Mouse (Mus musculus): ENCODE data around the gene BC052040.

The BC052040 gene

DNA sequence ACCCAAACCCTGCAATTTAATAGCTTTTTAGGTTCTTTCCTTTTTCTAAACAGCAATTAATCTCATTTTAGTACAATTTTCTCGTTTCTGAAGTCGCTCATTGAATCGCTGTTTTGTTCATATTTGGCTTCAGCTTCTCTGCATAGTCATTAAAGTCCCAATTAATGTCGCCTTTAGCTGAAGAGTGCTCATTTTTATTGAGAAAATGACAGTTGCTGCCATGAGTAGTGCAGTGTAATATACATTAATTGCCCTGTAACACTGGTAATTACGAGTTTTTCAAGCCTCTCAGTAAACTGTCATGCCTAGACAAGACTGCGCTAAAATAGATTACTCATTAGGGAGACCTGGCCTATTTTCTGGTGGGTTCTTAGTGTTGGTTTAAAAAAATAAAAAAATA is 144.0 kb downstream of the BC052040 start:
- no peak for TF ChIP-seq POU5F1 (IDR thresholded peaks at IDR 0.05; ENCODE audit: borderline replicate concordance, low read length)
- no peak for TF ChIP-seq NANOG (IDR thresholded peaks at IDR 0.05; ENCODE audit: borderline replicate concordance, low read length)
- no peak for TF ChIP-seq CTCF (conservative IDR thresholded peaks at IDR 0.05; ENCODE audit: low read length)
- peaks cover 38% of the 10 kb centered on the region for H3K36me3 ChIP-seq (ENCODE audit: insufficient read depth, low read length)
- H3K27me3 ChIP-seq (ENCODE audit: insufficient read depth, low read length): no peaks in the 10 kb centered on the region
- peaks cover 43% of the 10 kb centered on the region for H3K4me1 ChIP-seq (replicated peaks; ENCODE audit: low read depth, low read length)
- H3K4me3 ChIP-seq (replicated peaks; ENCODE audit: low read length): no peak overlapping the region
- H3K9me3 ChIP-seq (ENCODE audit: low read length): peaks cover 16% of the 10 kb centered on the region

DNA sequence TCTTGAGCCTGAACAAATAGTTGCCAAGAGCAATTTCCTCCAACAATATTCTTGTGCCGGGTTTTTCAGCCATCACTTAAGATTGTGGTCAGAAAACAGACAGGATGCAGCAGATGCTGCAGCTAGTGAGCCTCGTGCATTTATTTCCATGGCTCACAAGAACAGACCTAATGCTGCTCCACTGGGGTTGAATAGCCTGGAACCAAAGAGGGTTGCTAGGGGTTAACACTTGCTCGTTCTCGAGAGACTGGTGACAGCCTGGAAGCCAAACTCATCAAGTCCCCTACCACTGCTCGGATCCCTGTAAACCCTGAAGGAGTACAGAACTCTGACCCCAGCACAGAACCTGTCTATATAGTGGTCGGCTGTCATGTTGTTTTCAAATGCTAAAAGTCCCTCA is 144.4 kb downstream of the BC052040 start:
- H3K4me1 ChIP-seq (replicated peaks; ENCODE audit: low read depth, low read length): peaks cover 43% of the 10 kb centered on the region
- H3K9me3 ChIP-seq (ENCODE audit: low read length): peaks cover 12% of the 10 kb centered on the region
- no peaks in the 10 kb centered on the region for H3K27me3 ChIP-seq (ENCODE audit: insufficient read depth, low read length)
- peaks cover 38% of the 10 kb centered on the region for H3K36me3 ChIP-seq (ENCODE audit: insufficient read depth, low read length)
- no peak for TF ChIP-seq POU5F1 (IDR thresholded peaks at IDR 0.05; ENCODE audit: borderline replicate concordance, low read length)
- no peak for TF ChIP-seq NANOG (IDR thresholded peaks at IDR 0.05; ENCODE audit: borderline replicate concordance, low read length)
- no peak for TF ChIP-seq CTCF (conservative IDR thresholded peaks at IDR 0.05; ENCODE audit: low read length)
- no peak overlapping the region for H3K4me3 ChIP-seq (replicated peaks; ENCODE audit: low read length)

- Histone ChIP-seq H3K9me3 (ENCODE audit: low read length) (peaks cover 3% of the 10 kb centered on the region), H3K27me3 (ENCODE audit: insufficient read depth, low read length) (no peaks in the 10 kb centered on the region), H3K36me3 (ENCODE audit: insufficient read depth, low read length) (peaks cover 37% of the 10 kb centered on the region), H3K4me1 (replicated peaks; ENCODE audit: low read depth, low read length) (peaks cover 42% of the 10 kb centered on the region), H3K4me3 (replicated peaks; ENCODE audit: low read length) (no peak overlapping the region)
- TF ChIP-seq CTCF (conservative IDR thresholded peaks at IDR 0.05; ENCODE audit: low read length) (no peak), NANOG (IDR thresholded peaks at IDR 0.05; ENCODE audit: borderline replicate concordance, low read length) (no peak), POU5F1 (IDR thresholded peaks at IDR 0.05; ENCODE audit: borderline replicate concordance, low read length) (no peak)
These were observed 145.3 kb downstream of the BC052040 start for GRCm38 (mm10) chr2:115726806-115727205.

GRCm38 (mm10) chr2:115728627-115729026 is 147.1 kb downstream of the BC052040 start:
- no peaks in the 10 kb centered on the region for H3K9me3 ChIP-seq (ENCODE audit: low read length)
- no peaks in the 10 kb centered on the region for H3K27me3 ChIP-seq (ENCODE audit: insufficient read depth, low read length)

DNA sequence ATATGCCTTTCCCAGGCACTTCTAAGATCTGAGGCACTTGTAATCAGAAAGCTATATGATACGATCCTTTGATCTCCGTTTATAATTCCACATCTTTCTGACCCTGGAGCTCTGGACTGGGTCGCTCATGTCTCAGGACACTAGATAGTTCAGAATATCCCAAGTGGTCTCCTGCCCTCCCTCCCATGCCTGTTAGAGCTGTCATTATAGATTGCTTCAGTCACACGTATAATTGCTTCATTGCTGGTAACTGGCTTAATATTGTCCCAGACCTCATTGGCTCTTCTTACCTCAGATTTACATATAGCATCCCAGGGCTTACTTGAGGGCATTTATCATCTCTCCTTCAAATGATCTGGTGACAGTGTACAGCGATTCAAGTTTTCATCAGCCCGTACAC is 149.0 kb downstream of the BC052040 start:
- peaks cover 53% of the 10 kb centered on the region for H3K36me3 ChIP-seq (ENCODE audit: insufficient read depth, low read length)
- TF ChIP-seq NANOG (IDR thresholded peaks at IDR 0.05; ENCODE audit: borderline replicate concordance, low read length) (no peak), CTCF (conservative IDR thresholded peaks at IDR 0.05; ENCODE audit: low read length) (no peak), POU5F1 (IDR thresholded peaks at IDR 0.05; ENCODE audit: borderline replicate concordance, low read length) (no peak)
- H3K27me3 ChIP-seq (ENCODE audit: insufficient read depth, low read length): no peaks in the 10 kb centered on the region
- no peaks in the 10 kb centered on the region for H3K9me3 ChIP-seq (ENCODE audit: low read length)
- H3K4me3 ChIP-seq (replicated peaks; ENCODE audit: low read length): no peak overlapping the region
- peaks cover 9% of the 10 kb centered on the region for H3K4me1 ChIP-seq (replicated peaks; ENCODE audit: low read depth, low read length)

More at GRCm38 (mm10) chr2:115728627-115729026, 147.1 kb downstream of the BC052040 start:
- Histone ChIP-seq H3K4me3 (replicated peaks; ENCODE audit: low read length) (no peak overlapping the region), H3K4me1 (replicated peaks; ENCODE audit: low read depth, low read length) (peaks cover 27% of the 10 kb centered on the region), H3K36me3 (ENCODE audit: insufficient read depth, low read length) (peaks cover 43% of the 10 kb centered on the region)
- TF ChIP-seq POU5F1 (IDR thresholded peaks at IDR 0.05; ENCODE audit: borderline replicate concordance, low read length) (no peak), CTCF (conservative IDR thresholded peaks at IDR 0.05; ENCODE audit: low read length) (no peak)

DNA sequence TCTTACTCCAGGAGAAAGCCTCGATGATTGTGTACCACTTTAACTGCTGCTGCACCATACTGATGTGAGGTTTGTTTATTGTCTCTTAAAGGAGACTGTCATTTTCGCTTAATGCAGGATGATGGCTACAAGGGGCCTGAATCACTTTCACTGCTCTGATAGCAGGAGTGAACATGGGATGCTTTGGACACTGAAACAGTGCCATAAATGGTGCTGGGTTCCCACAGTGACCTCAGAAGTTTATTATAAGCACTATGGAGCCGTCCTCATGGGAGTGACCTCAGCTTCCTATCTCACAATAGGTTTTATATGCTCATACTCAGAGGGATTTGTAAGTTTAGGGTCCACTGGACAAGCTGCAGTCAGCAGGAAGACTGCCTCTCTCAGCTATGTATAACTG is 149.7 kb downstream of the BC052040 start:
- Histone ChIP-seq H3K27me3 (ENCODE audit: insufficient read depth, low read length) (no peaks in the 10 kb centered on the region), H3K4me3 (replicated peaks; ENCODE audit: low read length) (no peak overlapping the region), H3K9me3 (ENCODE audit: low read length) (no peaks in the 10 kb centered on the region), H3K4me1 (replicated peaks; ENCODE audit: low read depth, low read length) (peaks cover 2% of the 10 kb centered on the region), H3K36me3 (ENCODE audit: insufficient read depth, low read length) (peaks cover 53% of the 10 kb centered on the region)
- TF ChIP-seq POU5F1 (IDR thresholded peaks at IDR 0.05; ENCODE audit: borderline replicate concordance, low read length): no peak

- TF ChIP-seq CTCF (conservative IDR thresholded peaks at IDR 0.05; ENCODE audit: low read length) (no peak), POU5F1 (IDR thresholded peaks at IDR 0.05; ENCODE audit: borderline replicate concordance, low read length) (no peak), NANOG (IDR thresholded peaks at IDR 0.05; ENCODE audit: borderline replicate concordance, low read length) (no peak)
These were observed 151.1 kb downstream of the BC052040 start for GRCm38 (mm10) chr2:115732572-115732971.

DNA sequence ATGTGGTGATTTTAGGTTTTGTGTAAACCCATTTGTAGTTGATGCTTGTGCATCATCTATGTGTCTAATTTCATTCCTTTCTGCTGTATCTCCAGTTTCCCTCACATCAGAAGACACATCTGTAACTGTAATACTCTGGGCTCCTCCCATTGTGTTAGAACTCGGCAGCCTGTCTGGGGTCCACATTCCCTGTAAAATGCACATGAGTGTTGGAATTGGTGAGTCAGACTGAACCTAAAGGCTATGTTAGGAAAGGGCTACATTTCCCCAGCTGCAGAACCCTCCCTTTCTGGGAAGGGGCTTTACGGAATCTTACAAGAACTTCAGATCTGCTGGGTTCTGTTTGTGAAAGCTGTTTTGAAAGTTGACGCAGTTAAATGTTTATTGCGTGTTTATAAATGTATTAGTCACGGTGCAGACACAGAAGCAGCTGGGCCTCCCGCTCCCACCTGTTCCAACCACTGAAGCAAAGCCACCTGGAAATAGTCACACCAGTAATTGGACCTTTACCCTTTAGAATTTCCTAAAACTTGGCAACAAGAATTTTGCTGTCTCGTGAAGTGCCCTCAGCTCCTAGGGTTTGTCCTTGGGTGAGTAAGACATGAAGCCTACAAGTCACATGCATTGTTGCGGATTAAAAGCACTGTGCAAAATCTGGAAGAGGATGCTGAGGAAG is 151.6 kb downstream of the BC052040 start:
- Histone ChIP-seq H3K27me3 (ENCODE audit: insufficient read depth, low read length) (no peaks in the 10 kb centered on the region), H3K4me3 (replicated peaks; ENCODE audit: low read length) (no peak overlapping the region), H3K36me3 (ENCODE audit: insufficient read depth, low read length) (peaks cover 46% of the 10 kb centered on the region), H3K4me1 (replicated peaks; ENCODE audit: low read depth, low read length) (no peaks in the 10 kb centered on the region), H3K9me3 (ENCODE audit: low read length) (no peaks in the 10 kb centered on the region)
- TF ChIP-seq NANOG (IDR thresholded peaks at IDR 0.05; ENCODE audit: borderline replicate concordance, low read length): no peak
- no peak for TF ChIP-seq CTCF (conservative IDR thresholded peaks at IDR 0.05; ENCODE audit: low read length)
- TF ChIP-seq POU5F1 (IDR thresholded peaks at IDR 0.05; ENCODE audit: borderline replicate concordance, low read length): no peak

More at GRCm38 (mm10) chr2:115732572-115732971, 151.1 kb downstream of the BC052040 start:
- Histone ChIP-seq H3K27me3 (ENCODE audit: insufficient read depth, low read length) (no peaks in the 10 kb centered on the region), H3K4me3 (replicated peaks; ENCODE audit: low read length) (no peak overlapping the region), H3K4me1 (replicated peaks; ENCODE audit: low read depth, low read length) (no peaks in the 10 kb centered on the region), H3K36me3 (ENCODE audit: insufficient read depth, low read length) (peaks cover 52% of the 10 kb centered on the region), H3K9me3 (ENCODE audit: low read length) (no peaks in the 10 kb centered on the region)

DNA sequence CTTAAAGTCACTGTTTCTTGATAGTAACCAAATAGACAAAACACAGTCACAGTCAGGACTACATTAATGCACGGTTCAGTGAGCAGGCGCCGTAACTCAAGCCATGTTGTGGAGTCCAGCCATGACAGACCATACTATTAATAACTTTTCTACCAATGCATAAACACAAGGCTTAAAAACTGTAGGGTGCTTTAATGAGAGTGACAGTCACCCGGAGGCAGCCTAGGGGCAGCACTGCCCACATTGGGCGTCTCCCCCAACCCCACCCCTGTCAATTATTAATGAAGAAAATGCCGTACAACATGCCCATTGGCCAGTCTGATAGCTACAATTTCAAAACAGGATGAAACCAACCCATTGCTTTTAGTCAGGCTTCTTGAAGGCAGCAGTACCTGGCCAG is 153.3 kb downstream of the BC052040 start:
- Histone ChIP-seq H3K9me3 (ENCODE audit: low read length) (no peaks in the 10 kb centered on the region), H3K36me3 (ENCODE audit: insufficient read depth, low read length) (peaks cover 39% of the 10 kb centered on the region), H3K4me1 (replicated peaks; ENCODE audit: low read depth, low read length) (no peaks in the 10 kb centered on the region), H3K4me3 (replicated peaks; ENCODE audit: low read length) (no peak overlapping the region), H3K27me3 (ENCODE audit: insufficient read depth, low read length) (no peaks in the 10 kb centered on the region)
- TF ChIP-seq POU5F1 (IDR thresholded peaks at IDR 0.05; ENCODE audit: borderline replicate concordance, low read length): no peak
- no peak for TF ChIP-seq NANOG (IDR thresholded peaks at IDR 0.05; ENCODE audit: borderline replicate concordance, low read length)
- no peak for TF ChIP-seq CTCF (conservative IDR thresholded peaks at IDR 0.05; ENCODE audit: low read length)
